Mouse (Mus musculus) heart, adult 2 months (tissue): ENCODE measurements around the gene Tbkbp1.

Experiments
- CTCF ChIP-seq: fragments of 200-600 bp; IDR thresholded peaks from 2 replicates; pipeline ENCODE4 v1.8.1; 2022; ENCODE audit warnings: antibody characterized with exemption, mild to moderate bottlenecking, moderate library complexity
- EP300 ChIP-seq: fragments of 200-500 bp; IDR thresholded peaks from 2 replicates; pipeline ENCODE4 v1.6.1; 2011; ENCODE audit warnings: low read depth, low read length, control low read depth; ENCODE audit not compliant: insufficient read depth

GRCm38 (mm10) chr11:97147333-97147732, 4.0 kb downstream of the Tbkbp1 start:
- no peak for TF ChIP-seq CTCF
- no peak for TF ChIP-seq EP300
